Mouse (Mus musculus) megakaryocyte, embryonic 14.5 days (primary cell): ENCODE data around the gene Opcml.

Experiments used
- FLI1 ChIP-seq: IDR thresholded peaks from 2 replicates; pipeline ENCODE4 v1.6.1; 2012; ENCODE audit warnings: low read length, inconsistent platforms, mixed read lengths
- GATA1 ChIP-seq: IDR thresholded peaks from 3 replicates; pipeline ENCODE4 v1.6.1; 2012; ENCODE audit warnings: mixed read lengths, low read length, inconsistent platforms, borderline replicate concordance

GRCm38 (mm10) chr9:27802379-27802778 lies 11.8 kb downstream of the Opcml start:
- TF ChIP-seq GATA1 (no peak), FLI1 (no peak)
